Mouse (Mus musculus) forelimb bud, embryonic 11.5 days (tissue): ENCODE measurements around the gene Ndufaf2.

Source experiments
- DNase-seq: peaks from one replicate; pipeline ENCODE4 v3.0.0-alpha.2; 2012; ENCODE audit warnings: low read depth, low spot score

Ndufaf2 gene

DNA sequence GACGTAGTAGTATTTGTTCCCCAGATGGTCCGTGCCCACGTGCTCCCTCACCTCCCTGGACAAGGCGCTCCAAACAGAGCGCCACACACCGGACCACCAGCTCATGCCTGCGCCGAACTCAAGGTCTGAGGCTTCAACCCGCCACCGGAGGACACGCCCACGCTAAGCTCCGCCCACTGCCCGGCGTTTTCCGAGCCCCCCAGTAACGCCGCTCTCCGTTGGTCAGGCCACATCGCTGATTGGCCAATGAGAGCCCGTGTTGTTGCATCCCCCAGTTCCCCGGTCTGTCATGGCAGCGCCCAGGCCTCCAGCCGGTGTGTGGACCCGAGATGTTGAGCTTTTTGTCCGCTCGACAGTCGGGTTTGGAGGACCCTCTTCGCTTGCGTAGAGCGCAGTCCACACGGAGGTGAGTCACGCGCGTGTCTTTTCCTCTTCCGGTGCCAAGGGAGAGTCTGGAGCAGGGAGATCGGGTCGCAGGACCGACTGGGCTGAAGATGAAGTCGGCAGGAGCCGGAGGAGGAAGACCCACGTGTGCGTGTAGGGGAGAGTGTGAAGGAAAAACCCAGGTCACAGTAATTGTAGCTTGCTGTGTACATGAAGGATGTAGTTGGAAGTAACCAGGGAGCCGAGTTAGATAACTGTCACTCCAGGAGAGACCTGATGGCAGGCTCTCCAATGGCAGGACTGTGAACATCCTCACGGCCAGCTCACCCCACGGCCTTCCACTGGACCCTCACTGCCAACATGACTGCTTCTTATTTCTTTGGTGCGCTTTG is at the start of gene Ndufaf2, which contains the start of gene Ercc8:
Ndufaf2 (minus strand) TSS at position 159 of the 776 bp plus-strand sequence.
Ercc8 (plus strand) TSS at position 267 of the 776 bp plus-strand sequence.
- peak; percentile 95 for DNase-seq

DNA sequence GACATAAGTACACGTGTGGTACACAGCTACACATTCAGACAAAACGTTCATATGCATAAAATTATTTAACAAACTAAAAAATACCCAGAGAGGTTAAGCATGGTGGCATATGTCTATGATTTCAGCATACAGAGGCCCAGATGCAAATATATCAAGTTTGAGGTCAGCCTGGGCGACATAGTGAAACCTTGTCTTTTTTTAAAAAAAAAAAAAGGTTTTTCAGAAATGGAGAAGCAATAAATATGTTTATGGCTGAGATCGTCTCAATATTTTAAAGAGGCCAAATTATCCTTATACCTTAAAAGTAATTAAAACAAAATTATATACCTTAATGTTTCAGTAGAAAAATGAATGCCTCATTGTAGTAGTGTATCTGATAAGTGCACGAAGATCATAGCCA is 49.7 kb upstream of the Ndufaf2 start:
- DNase-seq: no peak

DNA sequence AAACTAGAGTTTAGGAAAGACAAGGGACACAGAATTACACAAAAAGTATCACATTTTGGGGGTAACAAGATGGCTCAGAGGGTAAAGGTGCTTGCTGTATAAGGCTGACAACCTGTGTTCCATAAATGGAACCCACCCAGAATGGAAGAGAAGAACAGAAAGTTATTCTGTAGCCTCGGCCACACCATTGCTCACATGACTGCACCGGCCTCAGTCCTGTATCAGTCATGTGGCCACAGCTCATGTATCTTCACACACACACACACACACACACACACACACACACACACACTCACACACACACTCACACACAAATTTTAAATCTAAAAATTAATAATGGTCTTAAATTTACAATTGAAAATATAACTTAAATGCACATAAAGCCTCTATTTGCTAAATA is 49.0 kb upstream of the Ndufaf2 start:
- DNase-seq: no peak

DNA sequence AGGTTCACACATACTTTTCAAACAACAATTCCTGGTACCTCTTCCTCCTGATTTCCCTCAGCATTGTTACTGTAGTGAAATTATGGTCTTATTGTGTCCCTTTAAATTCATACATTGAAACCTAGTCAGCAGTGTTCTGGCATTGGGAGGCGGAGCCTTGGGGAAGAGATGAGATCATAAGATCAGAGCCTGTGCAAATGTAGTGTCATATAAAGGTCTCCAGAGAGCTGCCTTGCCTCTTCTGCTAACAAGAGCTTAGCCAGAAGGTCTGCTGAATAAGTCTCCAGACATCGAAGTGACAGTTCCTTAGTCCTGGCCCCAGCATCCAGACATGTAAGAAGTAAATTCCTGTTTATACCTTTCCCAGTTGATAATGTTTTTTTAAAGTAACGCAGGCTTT is 46.4 kb upstream of the Ndufaf2 start:
- DNase-seq: no peak

DNA sequence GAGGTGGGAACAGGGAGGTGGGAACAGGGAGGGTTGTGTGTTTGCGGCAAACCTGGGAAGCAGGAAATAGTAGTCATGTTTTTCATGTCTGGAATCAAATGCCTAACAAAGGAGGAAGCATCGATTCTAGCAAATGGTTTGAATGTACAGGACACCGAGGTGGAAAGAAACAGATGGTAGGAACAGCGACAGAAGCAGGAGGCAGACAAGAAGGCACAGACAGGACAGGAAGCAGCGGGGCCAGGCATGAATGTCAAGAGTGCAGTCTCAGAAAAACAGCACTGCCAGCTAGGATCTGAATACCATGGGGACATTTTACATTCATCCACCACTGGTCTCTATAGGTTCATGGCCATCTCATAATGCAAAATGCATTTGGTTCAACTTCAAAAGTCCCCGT is 37.1 kb upstream of the Ndufaf2 start:
- DNase-seq: no peak

DNA sequence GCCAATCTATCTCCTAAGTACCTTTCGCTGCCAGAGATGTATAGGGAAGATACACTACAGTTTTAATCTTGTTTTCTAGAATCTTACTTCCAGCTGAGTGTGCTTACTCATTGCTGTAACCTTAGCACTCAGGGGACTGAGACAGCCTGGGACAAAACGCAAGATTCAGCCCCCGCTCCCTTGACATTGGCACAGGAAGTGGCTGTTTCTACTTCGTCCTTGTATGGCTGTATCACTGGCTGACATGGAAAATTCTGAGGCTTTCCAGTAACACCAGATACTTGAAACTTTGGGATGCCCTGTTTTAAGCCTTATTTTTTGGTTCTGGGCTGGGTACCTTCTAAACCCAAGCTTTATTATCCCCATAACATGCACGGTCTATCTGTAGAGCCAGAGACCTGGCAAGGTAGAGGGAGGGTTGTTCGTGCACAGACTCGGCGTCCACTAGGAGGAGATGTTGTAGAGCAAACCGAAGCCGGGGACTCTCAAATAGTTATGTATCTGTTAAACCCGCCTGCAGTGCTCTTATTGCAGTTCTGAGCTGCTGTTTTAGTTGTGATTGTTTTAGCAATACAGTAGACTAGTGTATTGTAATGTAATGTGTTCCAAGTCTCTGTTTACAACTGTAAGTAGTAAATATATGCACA is 32.8 kb upstream of the Ndufaf2 start:
- peak; percentile 50 for DNase-seq

DNA sequence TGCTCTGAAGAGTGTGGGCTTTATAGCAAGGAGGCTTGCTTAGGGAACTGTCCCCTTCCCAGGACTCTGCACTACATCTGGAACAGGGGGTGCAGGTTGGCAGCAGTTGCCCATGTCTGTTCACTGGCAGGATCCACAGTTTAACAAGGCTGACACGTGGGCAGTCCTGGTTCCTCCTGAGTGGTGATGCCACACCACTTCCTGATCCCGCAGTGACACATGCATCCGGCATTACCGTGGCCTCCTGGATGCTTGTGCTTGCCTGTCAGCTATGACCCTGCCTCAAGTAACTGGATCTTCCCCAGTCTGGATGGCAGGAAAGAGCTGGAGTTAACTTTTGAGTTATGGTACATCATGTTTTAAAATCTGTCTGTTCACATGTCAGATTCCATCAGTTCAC is 29.6 kb upstream of the Ndufaf2 start:
- DNase-seq: no peak

DNA sequence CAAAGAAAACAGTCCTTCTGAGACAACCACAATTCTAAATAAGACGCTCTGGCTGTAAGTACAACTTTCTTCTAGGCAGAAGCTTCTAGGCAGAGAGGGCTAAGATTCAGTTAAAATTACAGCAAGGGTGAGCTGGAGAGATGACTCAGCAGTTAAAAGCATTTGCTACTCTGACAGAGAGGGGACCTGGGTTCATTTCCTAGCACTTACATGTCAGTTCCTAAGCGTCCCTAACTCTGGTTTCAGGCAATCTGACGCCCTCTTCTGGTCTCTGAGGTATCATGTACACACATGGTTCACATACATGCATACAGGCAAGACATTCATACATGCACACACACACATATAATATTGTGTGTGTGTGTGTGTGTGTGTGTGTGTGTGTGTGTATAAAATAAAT is 27.1 kb upstream of the Ndufaf2 start:
- no peak for DNase-seq

DNA sequence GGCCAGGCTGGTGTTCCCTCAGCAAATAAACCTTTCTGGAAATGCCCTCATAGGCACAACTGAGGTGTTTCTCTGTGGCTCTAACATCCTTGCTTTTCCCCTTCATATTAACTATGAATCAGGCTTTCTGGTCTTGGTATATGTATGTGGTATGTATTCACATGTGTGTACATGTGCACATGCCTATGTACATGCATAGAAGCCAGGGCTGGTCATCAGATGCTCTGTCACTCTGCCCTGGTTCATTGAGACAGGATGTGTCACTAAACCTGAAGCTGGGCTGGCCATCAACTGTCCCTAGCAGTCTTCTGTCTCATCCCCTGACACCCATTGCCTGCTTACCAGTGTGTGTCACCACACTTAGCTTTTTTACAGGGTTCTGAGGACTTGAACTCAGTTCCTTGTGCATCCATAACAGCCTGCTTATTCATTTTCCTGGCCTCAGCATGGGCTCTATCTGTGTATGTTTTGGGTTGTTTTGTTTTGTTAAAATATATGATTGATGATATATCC is 26.4 kb upstream of the Ndufaf2 start:
- DNase-seq: no peak

DNA sequence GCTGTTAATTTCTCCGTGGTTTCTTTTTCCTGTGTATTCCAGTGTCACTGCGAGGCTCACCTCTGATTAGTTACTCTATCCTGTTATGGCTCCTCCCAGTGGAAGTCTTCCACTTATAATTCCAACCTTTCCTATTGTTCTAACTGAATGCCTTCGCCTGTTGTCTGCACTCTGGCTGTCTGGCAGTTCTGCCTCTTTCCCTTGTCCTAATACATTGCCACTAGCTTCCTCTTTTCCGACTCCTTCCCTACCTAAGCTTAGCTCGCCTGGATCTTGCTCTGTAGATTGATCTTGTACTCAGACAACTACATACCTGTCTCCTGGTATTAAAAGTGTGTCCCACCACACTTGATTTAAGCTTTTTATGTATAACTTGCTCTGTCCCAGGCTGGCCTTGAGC is 22.4 kb upstream of the Ndufaf2 start:
- DNase-seq: no peak

DNA sequence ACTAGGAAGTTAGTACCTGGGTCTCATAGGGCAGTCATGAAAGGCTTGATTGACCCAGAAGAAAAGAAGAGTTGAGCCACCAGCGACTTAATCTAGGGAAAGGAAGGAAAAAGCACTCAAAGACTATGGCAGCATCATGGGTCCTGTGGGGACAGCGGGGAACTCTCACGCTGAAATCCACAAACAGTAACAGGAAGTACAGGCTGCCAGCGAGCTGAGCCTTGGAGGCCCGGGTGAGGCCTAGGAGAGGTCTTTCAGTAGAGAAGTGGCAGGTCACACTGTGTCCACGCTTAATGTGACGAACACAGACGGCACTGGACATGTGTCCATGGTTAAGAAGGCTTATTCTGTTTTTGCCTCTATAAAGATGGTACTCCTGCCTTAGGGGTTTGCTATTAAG is 21.2 kb upstream of the Ndufaf2 start:
- no peak for DNase-seq

DNA sequence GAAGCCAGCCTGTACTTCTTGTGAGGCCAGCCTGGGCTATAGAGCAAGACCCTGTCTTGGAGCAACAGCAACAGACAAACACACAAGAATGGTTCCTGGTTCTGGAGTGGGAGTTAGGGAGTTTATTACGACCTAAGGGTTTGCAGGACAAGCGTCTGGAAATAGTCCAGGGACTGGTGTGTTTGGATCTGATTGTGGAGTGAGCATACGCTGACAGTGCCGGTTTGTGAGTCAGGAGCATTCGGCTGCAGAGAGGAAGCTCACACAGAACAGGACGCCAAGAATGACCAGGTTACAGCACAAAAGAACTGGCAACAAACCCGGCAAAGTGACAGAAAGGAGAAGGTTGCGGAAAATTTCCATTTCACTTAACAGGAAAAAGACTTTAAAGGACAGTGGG is 12.1 kb upstream of the Ndufaf2 start:
- no peak for DNase-seq

DNA sequence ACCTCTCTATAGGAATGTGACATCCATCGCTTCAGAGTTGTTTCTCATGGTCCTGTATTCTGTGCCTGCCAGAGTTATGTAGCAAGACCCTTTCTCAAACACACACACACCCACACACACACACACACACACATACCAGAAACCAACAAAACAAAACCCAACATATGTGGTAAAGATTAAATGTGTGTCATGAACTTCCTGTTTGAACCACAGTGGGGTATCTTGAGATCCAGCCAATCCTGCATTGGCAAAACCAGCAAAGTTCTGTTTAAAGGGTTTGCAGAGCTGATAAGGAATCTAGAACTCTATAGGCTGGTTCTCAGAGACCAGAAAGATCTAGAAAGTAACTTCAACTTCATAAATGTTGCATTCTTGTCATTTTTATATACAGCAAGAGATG is 11.6 kb upstream of the Ndufaf2 start:
- DNase-seq: no peak

DNA sequence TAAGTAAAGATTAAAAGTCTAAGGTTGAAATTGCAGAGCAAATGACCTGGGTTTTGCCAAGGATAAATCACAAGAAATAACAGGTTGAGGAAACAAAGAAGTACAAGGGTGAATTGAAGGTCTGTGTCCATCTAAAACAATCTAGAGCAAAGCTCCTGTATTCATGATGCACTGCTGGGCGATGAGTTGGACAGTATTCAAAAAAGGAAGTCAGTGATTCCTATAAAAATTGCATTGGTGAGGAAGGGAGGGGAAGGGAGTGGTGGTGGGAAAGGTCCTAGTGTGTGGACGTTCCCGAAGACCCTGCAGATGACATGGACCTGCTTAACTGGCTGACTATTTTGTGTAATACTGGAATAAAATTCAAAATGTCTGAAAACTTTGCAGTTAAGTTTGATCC is 6.2 kb upstream of the Ndufaf2 start:
- no peak for DNase-seq

DNA sequence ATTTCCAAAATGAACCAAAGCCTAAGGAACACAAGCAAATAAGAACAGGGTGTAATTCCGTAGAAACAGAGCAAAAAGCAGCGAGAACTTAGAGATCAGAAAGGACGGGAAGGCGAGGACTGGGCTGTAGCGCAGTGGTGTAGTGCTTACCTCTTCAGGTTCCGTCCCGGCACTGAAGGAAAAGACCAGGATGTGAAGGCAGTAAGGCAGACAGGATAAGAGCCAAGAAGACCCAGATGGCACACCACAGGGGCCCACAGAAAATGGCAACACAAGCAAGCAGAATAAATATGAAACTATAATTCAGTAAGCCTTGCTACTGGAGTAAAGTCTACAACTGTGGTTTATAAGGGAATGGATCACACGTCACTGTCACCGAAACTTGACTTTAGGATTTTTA is 5.5 kb upstream of the Ndufaf2 start:
- no peak for DNase-seq

DNA sequence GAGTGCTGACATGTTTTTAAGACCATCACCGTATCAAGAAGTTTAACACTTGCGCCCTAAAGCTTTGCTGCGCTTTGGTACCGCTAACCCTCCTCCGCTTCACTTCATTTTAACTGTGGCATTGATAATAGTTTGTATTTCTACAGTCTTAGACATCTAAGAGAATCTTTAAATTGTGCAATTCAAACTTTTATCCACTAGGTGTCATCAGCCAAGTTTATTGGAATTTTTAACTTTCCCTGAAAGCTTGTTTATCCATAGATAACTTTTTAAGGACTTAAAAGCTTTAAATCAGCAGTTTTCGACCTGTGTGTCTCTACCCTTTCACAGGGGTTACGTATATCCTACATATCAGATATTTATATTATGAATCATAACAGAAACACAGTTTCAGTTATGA is 1.5 kb upstream of the Ndufaf2 start:
- peak; percentile 11 for DNase-seq

DNA sequence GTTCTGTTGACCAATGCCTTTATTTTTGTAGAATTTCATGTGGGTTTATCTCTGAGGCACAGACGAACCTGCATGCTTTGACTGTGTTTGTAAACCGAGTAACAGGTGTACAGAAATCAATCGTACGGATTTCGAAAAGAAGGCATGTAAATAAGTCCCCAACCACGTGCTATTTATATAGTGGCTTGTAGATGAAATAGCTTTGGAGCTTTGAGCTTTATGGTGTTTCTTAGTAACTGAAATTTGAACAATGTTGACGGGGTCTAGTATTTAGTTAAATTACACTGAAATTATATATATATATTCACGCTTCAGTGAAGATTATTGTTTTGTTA is 785 bp upstream of the Ndufaf2 start:
- DNase-seq: no peak

DNA sequence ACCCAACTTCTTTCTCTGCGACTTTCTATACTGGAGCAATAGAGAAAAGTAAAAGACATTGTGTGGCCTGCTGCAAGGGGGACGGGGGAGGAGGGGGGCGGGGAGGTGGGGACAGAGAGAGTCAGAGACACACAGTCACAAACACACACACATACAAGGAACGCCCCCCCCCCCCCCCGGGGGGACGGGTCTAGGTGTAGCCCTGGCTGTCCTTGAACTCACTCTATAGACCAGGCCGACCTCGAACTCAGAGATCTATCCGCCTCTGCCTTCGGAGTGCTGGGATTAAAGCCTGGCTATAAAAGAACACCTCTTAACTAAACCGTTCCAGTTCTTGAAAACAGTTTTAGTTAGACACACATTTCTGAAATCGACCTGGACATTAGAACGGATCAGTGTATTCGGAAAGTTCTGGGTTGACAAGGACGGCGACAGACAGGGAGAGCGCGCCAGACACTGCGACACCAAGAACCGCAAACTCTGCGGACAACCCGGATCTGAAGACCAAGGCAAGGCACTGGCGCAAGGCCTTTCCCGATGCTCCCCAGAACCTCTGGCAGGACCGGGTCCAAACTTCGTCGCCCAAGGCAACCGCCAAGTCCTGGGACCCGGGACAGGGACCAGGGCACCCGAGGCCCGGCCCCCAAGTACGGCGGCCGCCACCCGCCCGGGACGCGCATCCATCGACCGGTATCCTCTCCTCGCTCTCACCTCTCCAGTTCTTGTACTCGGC is 525 bp downstream of the Ndufaf2 start:
- DNase-seq: peak; percentile 23

DNA sequence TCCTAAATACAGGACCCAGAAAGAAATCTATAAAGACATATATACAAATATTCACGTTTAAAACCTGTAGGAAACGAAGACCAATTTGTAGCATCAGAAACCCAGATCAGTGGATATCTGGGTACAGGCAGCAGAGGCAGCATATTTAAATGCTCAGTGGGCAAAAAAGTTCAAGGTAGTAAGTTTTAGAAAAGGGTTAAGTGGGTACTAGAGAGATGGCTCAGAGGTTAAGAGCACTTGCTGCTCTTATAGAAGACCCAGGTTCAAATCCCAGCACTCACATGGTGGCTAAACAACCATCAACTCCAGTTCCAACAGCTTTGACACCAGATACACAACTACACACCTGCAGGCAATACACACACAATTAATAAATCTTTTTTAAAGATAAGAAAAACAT is 1.3 kb downstream of the Ndufaf2 start:
- DNase-seq: no peak

DNA sequence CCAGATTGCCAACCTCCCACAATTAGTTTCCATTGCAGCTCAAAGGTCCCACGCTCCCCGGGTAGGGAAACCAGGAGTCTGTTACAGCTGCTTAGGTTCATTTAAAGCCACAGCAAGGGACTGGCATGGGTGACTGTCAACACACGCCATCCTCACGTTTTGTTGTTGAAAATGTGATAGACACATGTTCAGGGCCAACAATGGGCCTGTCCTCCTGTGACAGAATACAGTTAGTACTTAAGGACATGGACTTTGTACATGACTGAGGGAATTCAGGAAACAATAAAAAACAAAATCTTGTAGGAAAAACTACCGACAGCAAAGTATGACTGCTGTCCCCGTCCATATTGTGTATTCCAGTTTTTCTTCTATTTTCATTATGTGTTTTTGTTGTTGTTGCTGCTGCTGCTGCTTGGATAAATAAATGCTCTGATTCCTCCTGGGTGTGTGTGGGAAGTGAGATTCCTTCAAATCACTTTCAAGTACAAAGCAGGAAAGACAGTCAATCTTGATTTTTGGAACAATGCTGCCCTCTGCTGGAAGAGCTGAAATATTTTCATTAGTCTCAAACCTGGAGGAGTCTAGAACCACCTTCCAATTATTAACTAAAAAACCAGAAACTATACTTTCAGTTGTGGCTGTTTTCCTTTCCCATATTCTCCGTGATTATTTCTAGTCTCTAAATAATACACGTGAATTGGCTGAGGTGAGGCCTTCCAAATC is 5.6 kb downstream of the Ndufaf2 start:
- peak; percentile 74 for DNase-seq

DNA sequence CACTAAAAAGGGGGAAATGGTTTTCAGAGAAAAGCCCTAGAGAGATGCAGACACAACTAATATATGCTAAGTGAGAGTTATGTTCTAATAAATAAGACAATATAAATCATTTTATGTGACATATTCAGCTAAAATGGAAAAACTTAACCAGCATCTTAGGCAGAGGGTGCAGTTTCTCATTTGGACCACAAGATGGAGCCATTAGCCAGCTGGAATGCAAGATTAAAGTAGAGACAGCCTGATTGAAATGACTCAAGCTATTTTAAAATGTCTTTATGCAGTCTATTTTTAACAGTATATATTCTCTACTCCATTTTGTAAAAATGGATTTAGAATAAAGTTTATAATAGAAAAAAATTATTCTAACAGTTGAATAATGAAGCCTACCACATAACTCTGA is 6.6 kb downstream of the Ndufaf2 start:
- peak; percentile 21 for DNase-seq

DNA sequence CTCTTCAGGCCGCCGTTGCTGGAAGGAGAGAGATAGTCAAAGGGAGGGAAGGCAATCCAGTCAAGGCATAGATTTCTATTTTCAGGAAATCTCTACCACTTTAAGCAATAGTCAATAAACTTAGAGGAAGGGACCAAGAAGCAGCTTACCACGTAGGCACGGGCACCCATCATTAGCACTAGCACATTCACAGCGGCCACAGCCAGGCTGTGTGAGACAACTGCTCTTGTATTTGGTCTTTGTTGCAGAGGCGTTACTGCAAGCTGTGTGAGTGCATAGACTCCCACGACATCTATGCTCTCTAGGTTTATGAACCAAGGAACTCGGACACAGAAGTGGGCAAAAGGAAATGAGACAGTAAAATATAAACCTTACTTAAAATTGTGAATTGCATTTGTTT is 14.3 kb downstream of the Ndufaf2 start:
- DNase-seq: no peak
